Mouse (Mus musculus) lung, postnatal 25 days (tissue): ENCODE measurements around the gene Cux2.
"Not testable (repeated sequence)": the region's sequence is repeated elsewhere in the genome, so short reads cannot be mapped to it uniquely, and the experiment has no call there.

ENCODE experiments used
- DNase-seq: peaks from one replicate; pipeline ENCODE4 v3.0.0; 2022; ENCODE audit warnings: low spot score

The Cux2 gene

DNA sequence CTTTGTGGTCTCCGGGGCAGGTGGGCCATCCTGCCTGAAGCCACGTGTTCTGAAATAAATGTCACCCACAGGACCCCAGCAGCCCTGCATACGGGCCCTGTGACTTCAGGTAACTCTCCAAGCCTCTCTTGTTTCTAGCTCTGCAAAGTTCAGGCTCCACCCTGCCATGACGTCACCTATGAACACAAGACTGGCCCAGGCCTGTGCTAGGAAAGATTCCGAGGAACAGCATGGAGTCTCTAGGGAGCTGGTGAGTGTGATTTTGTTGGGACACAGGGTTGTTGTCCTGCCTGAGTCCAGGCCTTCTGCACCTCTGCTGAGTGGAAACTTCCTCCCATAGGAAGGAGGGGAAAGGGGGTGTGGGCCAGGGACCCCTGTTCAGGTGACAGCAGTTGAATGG, 181.9 kb downstream of the Cux2 start:
- DNase-seq = no peak

DNA sequence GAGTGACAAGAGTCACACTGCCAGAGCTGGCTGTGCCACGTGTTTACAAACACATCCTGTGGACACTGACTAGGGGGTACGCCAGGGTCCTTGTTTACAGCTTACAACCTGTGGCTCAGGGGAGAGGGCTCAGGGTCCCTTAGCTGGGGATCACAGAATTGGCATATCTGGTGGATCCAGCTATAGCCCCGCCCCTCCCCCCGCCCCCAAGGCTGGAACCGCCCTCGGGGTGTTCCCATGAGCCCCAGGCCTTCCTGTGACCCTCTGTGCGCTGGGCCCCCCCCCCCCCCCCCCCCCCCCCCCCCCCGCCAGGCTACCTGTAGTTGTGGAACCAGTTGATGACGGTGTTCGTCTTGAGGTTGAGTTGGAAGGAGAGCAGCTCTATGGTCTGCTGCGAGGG, 185.6 kb downstream of the Cux2 start:
- DNase-seq = no peak

DNA sequence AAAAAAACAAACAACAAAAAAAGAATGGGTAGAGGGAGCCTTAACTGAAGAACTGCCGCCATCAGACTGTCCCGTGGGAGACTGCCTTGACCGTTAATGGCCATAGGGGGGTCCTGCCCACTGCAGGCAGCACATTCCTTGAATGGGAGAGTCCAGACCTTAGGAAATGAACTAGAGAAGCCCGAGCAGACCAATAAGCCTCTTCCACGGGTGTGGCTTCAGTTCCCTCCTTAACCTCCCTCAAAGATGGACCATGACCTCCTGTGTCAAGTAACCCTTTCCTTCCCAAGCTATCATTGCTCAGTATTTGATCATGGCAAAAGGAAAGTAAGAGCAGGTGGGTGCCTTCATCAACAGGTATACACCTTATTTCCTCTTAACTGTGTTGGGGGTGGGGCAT, 187.9 kb downstream of the Cux2 start:
- DNase-seq = no peak

DNA sequence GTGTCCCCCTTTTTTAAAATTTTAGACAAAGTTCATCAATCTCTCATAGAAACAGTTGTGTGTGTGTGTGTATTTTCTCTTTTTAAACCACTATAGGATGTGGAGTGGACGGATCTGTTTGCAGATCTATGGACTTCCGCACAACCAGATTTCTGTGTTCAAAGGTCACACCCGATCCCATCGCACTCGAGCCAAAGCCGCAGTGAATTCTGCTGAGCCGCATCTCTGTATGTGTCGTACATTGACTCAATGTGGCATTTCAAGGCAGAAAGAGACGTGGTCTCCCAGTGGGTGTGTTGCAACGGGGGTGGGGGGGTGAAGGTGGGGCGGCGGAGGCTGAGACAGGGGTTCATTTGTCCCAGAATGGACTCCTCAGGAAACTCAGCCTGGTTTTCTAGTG, 191.5 kb downstream of the Cux2 start:
- no peak for DNase-seq

DNA sequence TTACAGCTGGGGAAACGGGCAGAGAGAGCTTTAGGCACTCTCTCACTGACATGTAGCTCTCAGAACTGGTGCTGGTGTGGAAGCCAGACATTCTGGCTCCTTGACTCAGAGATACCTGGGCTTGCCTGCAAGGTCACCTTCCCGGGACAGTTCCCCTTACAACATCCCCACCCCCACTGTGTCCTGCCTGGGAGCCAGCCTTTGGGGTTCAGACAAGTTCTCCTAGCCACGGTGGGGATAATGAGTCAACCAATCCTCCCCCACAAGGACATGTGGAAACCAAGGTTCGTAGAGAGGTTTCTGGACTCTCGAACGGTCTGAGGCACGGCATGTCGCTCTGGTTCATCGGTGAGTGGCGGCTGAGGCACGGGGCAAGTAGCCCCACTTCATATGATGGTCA, 193.2 kb downstream of the Cux2 start:
- no peak for DNase-seq

DNA sequence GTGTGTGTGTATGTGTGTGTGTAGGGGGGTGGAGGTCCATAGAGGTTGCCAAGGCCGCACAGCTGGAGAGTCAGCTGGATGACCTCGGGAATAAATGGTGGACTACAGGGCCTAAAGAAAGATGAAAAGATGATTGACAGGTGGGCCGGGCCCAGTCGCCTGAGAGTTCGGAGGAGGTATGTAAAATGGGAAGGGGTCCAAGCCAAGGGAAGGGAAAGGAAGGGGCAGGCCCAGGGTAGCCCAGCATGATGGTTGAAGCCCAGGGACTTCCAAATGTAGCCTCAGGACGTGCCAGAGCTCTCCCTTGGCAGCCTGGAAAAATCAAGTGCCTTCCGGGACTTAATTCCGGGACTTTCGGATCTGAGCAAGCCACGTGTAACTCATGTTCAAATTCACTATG, 195.1 kb downstream of the Cux2 start:
- no peak for DNase-seq

DNA sequence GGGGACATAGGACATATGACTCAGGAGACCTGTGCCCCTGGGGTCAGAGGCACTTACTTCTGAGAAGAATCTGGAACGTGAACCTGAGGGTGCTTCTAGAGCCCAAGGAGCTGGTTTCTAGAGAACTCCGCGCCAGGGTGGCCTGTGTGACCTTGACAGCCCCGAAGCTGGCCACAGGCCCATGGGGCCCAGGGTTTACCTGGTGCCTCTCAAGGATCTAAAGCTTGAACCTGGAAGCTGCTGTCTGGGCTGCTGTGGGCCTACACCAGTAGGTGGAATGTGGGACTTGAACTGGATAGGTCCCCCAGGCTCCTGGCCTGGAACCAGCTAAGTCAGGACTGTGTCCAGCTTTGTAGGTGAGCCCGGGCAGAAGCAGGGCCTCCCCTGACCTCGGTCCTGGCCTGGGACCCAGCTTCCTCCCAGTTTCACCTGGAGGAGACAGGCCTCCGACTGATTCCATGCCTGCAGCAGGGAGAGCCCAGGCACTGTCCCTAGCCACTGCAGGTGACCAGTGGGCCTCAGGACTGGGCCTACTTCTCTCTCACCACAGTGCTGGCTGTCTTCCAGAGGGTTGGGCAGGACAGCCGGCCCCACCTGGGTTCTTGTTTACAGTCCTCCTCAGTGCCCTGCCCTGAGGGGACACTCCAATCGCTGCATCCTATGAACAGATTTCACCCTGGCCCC, 196.4 kb downstream of the Cux2 start:
- peak; percentile 92 for DNase-seq

DNA sequence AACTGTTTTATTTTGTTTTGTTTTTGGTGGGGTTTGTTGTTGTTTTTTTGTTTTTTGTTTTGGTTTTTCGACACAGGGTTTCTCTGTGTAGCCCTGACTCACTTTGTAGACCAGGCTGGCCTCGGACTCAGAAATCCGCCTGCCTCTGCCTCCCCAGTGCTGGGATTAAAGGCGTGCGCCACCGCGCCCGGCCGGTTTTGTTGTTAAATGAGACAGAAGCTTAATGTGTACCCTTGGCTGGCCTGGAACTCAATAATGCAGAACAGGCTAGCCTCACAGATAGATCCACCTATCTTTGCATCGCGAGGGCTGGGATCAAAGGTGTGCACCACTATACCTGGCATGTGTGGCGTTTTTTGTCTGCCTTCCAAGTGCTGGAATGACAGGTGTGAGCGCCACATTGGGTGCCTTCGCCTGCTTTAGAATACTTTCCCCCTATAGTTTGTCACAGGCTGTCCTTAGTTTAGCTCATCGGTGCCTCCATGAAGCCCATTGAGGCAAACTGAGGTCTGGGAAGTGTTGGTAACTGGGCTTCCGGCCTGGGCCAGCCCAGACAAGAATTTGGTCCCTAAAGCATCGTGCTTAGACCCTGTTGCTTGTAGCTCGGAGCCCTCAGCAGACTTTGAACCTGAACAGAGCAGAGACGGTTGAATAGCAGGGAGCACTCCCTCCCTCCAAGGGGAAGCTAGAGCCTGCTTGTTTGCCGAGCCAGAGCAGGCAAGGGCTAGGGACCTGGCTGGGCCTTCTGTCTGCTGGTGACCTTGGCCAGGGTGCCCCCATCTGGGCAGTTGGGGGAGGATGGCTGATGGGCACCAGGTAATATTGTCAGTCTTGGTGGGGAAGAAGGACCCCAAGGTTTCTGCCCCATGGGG, 200.2 kb downstream of the Cux2 start:
- no peak for DNase-seq

DNA sequence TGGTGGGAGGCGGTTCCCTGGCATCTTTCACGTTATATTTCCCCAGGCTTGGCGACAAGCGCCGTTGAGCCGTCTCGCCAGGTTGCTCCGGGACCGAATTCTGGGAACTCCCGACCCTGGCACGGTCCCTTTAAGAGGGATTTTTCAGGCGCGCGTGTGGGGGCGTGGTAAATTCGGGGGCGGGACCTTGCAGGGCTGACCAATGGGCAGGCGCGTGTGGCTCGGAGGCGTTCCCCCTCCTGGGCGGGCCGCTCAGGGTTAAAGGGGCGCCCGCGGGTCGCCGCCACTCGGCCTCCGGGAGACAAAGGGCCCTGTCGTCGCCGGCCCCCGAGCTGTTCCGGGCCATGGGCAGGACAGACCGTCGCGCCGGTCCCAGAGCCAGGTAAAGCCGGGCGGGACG, 201.2 kb downstream of the Cux2 start, which contains the start of gene Pheta1:
Gene Pheta1 (plus strand): TSS at position 242 of the 400 bp plus-strand sequence.
- peak; percentile 95 for DNase-seq

DNA sequence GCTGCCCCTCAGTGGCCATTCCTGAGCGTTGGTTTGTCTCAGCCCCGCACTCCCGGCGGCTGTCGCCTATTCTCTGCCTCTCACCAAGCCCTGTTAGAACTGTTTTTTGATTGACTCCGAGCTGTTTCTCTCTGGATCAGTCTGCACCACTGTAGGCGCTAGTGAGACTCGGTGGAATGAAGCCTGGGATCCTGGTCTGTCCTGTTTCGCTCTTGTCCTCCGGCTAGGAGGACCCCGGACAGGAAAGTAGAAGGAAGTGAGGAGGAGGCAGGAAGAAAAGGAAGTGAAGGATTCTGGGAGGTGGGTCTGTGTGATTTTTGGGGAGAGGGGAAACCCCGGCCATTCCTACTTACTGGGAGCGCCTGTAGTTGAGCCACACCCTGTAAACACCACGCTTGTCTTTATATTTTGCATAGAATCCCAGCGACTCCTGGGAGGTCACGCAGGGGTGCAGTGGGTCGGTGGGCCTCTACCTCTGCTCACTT, 201.8 kb downstream of the Cux2 start:
- peak; percentile 60 for DNase-seq

DNA sequence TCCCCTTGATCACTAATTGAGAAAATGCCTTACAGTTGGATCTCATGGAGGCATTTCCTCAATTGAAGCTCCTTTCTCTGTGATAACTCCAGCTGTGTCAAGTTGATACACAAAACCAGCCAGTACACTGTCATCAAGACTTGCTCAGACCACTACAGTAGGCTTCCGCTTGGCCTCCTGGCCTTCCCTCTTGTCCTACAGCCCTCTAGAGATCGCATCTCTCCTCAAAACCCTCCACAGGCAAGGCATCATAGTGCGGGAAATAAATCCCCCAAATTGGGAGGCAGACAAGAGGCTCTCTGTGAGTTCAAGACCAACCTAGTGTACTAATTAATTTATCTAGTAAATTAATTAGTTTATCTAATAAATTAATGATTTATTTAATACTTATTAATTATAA, 202.6 kb downstream of the Cux2 start:
- DNase-seq = not testable (repeated sequence)

DNA sequence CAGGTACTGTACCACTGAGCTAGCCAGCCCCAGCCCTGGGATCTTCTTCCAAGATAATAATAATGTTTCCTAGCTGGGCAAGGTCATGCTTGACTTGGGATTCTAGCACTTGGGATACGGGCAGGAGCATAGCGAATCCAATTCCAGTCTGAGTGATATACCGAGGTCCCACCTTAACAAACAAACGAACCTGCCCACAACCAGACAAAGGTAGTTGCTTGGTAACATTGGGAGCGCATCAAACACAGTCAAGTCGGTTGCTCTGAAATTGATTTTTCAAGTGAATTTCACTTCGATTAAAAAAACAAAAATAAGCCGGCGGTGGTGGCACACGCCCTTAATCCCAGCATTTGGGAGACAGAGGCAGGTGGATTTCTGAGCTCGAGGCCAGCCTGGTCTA, 203.6 kb downstream of the Cux2 start:
- DNase-seq = no peak

DNA sequence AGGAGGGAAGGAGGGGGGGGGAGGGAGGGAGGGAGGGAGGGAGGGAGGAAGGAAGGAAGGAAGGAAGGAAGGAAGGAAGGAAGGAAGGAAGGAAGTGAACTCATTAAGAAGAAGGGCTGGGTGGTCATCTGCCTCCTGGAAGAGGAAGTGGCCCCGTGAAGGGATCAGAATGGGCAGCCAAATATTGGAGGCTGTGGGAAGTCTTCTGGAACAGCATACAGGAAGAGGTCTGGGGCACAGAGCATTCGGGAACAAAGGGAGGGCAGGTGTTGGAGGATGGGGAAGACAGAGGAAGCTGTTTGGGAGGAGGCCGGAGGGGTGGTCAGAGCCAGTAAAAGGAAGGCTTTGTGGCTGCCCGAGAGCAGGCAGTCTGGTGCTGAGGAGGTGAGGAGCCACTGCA, 204.5 kb downstream of the Cux2 start:
- no peak for DNase-seq

DNA sequence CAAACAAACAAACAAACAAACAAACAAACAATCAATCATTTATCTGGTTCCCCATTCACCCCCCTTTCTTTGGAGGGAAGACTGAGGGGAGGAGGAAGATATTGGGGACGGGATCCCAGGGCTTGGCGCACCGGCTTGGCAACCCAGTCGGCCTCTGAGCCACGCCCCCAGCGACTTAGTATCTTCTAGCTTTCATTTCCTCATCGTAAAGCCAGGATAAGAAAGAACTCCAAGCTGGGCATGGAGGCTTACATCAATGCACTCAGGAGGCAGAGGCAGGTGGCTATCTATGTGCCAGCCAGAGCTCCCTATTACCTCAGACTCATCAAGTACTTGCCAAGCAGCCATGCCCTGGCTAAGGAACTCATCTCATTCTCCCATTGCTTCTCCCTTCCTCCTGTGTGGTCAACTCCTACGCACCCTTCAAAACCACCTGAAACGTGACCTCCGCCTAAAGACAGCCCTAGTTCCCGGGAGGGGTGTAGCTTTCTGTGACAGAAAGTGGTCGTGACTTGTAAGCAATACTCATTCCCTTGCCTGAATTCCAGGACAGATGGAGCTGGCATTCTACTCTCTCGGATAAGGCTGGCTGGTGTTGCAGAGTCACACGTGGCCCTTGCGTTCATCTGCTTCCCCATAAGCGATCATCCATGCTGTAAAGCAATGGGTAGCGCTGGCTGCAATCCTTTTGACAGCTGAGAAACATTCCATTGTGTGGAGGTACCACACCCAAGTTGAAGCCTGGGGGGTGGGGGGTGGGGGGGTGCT, 206.6 kb downstream of the Cux2 start:
- DNase-seq = no peak

DNA sequence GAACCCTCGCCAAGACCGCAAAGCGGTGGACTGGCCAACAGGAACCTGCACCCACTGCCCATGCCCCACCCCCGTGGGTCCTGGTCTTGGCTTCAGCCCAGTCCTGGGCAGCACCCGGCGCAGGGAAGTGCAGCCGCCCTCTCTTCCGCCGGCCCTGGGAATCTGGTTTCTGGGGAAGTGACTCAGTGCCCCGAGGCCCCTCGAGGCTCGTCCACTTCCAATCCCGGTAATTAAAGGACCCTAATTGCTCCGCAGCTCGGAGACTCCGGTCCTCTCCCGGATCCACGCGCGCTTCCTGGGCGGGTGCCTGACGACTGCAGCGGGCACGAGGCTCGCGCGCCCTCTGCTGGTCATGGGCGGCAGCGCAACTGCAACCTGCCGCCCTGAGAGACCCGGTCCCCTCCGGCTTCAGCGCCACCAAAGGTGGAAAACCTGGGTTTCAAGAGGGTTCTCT, 207.2 kb downstream of the Cux2 start:
- peak; percentile 86 for DNase-seq

DNA sequence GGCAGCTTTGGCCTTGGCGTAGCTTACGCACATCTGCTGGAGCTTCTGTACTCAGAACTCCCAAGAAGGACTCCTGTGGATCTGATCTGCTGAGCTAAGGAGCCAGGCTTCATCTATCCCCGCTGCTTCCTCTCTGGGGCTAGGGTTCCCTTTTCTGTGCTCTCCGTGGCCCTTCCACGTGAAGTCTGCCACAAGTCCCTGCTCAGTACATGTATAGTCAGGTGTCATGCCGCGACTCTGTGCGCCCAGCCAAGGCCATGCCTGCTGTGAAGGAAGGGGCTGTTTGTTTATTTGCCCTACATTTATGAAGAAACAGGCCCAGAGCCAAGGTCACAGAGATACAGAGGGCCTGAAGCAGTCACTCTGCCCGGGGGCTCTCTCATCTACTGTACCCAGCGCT, 207.9 kb downstream of the Cux2 start:
- DNase-seq = no peak

DNA sequence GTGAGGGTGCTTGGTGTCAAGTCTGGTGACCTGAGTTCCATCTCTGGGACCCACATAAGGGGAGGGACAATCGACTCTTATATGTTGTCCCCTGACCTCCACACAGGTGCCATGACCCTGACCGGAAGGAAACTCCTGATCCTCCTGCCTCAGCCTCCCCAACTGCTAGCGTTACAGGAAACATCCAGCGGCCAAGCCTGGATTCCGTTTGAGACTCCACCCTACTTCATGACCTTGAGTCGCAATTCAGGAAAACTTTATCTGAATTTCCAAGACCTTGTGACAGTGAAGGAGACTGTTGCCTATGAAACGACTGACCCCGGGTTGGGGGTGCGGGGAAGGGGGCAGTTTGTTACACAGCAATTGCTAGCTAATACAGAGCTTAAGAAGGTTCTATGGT, 208.4 kb downstream of the Cux2 start:
- DNase-seq = no peak

DNA sequence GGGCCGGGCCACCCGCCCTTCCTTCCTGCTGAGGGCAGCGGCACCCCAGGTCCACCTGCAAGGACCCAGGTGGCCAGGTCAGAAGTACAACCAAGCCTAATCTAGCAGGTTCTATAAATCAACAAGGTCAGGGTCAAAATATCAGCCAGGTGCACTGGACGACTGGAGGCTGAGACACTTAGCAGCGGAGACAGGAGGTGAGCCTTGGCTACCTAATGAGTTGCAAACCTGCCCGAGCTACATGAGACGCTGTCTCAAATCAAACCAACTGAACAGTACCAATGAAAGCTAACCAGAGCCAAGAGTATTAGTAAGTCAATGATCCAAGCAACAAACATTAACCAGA, 210.8 kb downstream of the Cux2 start:
- DNase-seq = no peak

DNA sequence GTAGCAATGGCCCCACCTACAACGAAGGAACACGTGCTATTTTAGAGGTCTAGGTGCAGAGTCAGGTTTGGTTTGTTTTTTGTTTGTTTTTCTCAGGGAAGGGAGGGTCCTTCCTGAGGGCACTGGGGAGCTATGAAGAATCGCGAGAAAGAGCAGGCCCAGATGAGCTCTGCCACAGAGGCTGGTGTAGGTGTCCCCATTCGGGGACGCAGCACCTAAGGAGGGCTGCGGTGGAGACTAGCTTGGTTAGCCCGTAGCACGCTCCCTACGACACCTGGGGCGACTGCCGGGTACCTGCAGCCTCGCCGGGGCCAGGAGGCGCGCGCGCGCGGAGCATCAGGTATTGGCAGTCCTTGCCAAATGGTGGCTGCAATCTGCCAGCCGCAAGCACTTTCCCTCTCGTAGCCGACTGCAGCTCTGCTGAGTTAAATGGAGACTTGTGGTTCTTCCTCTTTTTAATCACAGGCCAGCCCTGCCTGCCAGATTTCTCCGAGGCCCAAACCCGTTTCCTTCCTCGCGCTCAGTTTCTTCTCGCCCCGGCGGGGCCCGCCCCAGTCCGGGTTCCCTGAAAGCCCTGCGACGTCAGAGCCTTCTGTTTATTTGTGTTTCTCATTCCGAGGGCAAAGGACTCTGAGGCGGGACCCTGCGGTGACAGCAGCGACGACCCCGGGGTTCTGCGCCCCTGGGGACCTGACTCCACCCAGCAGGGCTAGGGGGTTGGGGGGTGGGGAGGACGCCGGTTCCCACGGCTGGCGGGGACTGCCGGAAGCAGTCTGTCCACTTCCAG, 211.4 kb downstream of the Cux2 start:
- peak; percentile 81 for DNase-seq

DNA sequence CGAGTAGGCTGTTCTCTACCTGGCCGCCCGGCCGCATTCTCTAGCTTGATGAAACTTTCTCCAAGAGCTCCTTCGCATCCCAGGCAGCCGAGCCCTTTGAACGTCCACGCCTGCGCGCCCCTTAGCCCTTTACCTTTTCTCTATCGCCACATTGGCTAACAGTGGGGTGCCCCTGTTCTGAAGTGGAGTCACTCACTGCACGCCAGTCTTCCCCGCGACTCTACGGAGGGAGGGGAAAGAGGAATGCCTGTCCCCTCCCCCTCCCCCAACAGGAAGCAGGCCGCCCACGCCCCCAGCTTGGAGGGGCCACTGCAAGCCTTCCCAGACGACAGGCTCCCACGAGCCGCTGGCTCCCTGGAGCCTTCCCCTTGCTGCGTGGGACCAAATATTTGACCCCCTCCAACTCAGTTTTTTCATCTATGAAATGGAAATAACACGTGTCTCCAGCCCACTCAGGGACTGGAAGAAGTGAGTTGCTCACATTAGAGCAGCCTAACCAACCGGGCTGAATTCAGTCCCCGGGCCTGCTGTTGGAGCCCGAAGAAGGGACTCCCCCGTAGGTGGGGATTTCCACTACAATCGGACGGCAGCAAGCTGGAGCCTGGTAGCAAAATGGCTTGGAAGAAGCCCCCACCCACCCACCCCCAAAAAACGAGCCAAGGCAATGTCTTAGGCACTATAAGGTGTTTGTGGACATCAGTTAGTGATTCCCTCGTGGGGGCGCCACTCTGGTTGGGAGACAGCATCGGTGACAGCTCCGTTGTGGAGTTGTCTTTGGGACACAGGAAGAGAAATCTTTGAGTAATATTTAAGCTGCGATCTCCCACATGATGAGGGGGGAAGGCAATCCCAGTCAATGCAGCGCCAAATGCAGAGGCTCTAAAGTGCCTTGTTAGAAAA, 212.2 kb downstream of the Cux2 start, which contains the start of gene Sh2b3:
Gene Sh2b3 (minus strand): TSS at position 206 of the 900 bp plus-strand sequence.
- peak; percentile 61 for DNase-seq
